Mouse (Mus musculus) adrenal gland, postnatal 14 days (tissue): ENCODE results near the gene Lpgat1. TPM values are rescaled to one million over a fixed set of nuclear protein-coding genes. Genes with fewer than 3 reads are reported as not detected.

Experiments
- DNase-seq: peaks from one replicate; pipeline ENCODE4 v3.0.0; 2021; ENCODE audit warnings: mixed read lengths
- total RNA-seq: library from RNA; stranded (reverse); gene quantifications from 2 replicates; pipeline ENCODE4 v1.2.3, GENCODE M21; 2021

Lpgat1 gene
- total RNA-seq, 1 experiment from 2014 or later, result 59.3 TPM

DNA sequence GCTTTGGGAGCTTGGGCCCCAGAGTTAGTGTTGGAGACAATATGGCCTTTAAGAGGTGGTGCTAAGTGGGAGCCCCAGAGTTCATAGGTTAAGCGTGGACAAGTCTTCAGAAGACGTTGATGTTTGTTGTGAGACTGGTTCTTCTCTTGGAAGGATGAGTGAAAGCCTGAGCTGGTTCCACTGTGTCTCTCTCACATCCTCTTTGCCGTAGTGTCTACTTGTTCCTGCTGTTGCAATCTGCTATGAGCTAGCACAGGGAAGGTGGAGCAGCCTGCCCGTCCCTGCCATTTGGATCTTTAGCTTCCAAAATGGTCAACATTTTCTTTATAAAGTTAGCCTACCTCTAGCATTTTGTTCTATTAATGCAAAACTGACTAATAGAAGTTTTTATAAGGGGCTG, 16.2 kb downstream of the Lpgat1 start:
- no peak for DNase-seq

DNA sequence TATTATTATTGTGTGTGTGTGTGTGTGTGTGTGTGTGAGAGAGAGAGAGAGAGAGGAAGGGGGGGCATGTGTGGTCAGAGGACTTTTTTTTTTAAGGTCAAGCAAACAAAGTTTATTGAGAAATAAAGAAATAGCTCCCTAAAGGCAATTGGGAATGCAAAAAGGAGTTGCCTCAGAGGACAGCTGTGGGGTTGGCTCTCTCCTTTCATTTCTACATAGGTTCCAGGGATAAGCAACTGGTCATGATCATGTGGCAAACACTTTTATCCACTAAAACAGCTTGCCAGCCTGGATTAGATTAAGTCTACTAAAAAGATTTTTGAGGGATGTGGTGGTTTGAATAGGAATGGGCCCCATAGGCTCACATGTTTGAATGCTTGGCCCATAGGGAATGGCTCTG, 18.8 kb downstream of the Lpgat1 start:
- peak; percentile 13 for DNase-seq

DNA sequence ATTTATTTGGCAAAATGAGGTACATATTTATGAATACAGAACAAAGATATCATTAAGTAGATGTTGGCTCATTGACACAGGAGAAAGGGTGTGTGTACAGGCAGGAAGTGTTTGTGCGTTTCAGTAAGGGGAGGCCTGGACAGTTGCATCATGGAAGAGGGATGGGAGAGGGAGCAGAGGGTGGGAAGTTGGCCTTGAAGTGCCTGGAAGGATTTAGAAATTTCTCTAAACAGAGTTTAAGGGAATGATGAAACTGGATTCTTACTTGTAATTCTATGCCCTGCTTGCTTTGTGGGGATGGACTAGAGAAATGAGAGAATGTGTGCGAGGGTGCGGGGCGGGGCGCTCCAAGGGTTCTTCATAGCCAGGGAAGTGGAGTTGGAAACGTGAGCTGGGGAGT, 20.2 kb downstream of the Lpgat1 start:
- peak; percentile 44 for DNase-seq

DNA sequence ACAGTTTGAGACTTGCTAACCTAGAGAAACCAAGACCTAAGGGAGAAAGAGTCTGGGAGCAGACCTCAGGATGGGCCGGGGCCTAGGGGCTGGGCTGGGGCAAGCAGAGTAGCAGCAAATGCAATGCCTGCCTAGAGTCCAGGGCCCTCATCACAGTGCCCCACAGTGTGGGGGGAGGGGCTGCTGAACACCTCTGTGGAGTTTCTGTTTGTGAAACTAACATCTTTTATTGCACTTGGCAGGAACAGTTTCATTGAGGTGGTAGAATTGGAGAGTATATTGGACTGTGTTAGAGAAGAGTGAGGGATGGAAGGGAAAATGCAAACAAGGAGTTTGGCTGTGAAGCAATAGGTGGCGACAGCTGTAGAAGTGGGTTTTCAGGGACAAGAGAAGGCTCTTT, 21.1 kb downstream of the Lpgat1 start:
- DNase-seq, result no peak

DNA sequence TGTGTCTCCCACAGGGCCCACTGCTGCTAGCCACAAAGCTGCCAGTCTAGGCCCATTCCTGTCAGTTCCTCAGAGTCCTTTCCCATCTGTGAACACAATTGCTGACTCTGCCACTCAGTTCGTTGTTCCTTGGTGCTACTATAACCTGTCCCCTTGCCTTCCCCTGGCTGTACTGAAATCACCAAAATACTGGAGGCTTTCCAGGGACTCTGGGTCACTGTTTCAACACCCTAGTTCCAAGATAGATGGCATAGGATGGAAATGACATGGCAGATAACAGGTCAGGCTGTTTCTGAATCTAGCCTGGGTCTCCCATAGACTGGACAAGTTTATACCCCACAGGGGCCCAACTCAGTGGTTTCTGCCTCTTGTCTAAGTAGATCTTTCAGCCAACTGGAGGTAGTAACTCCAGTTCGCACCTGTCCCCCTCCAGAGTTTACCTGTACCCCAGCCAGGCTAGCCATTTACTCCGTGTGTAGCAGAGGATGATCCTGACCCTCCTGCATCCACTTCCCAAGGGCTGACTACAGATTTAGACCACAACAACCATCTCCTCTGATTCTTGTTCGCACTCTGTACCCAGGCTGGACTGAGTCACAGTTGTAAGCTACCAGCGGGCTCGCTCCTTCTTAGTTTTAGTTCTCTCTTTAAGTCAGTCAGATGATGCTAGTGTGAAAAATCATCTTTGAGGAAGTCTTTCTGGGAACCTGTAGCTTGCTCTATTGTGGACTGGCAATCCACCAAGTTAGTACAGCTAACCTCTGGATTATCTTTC, 23.1 kb downstream of the Lpgat1 start:
- peak; percentile 28 for DNase-seq

DNA sequence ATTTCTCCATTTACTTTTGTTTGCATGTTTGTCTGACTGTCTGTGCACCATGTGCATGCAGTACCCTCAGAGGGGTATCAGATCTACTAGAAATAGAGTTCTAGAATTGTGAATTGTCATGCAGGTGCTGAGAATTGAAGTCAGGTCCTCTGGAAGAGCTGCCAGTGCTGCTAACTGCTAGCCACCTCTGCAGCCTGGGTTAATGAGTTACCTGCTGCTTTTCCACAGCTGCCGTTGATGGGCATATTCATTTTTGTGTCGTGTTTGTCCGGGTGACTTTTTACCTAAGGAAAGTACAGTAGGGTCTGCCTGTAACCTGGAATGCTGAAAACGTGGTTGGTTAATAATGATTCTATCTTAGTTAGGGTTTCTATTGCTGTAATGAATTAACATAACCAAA, 24.0 kb downstream of the Lpgat1 start:
- no peak for DNase-seq

DNA sequence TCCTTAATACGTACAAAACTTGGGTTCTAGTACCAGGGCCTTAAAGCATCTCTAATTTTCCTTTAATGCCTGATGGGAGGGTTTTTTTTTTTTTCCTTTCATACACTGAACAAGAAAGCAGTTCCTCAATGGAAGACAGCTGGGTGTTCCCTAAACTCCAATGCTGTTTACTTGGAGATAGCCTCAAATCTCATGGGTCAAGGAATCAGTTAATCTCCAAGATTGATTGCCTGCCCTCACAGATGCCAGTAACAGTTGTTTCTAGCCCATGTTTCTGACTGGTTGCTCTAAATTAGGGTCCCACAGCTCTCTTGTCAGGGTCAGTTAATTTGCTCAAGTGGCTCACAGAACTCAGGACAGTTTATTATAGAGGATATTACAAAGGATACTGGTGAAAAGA, 30.8 kb downstream of the Lpgat1 start:
- DNase-seq, result no peak

DNA sequence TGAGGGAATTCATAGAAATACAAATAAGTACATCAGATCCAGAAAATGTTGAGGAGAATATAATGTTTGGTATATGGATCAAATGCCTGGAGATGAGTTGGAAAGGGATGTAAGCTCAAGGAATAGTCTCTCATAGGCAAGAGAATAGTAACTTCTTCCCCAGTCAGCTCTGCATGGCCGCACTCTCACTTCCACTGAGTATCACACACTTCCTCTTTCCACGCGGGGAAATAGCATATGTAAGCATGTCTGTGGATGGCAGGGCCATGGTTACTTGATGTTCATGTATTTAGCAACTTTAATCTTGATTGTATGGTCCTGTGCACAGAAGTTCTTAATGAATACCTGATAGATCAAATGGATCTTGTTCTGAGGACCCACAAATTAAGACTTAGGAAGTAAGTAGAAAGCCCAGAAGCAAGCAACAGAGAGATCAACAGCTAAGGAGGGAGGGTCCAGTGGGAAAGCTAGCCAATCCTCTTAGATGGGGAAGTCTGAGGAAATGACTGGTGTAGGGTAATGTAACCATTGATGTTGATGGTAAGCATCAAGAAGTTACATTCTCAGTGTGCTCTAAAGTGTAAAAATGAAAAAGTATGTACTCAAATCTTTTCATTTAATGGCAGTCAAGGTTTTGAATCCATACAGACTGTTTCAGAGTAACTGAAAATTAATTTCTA, 39.0 kb downstream of the Lpgat1 start:
- DNase-seq, result no peak

DNA sequence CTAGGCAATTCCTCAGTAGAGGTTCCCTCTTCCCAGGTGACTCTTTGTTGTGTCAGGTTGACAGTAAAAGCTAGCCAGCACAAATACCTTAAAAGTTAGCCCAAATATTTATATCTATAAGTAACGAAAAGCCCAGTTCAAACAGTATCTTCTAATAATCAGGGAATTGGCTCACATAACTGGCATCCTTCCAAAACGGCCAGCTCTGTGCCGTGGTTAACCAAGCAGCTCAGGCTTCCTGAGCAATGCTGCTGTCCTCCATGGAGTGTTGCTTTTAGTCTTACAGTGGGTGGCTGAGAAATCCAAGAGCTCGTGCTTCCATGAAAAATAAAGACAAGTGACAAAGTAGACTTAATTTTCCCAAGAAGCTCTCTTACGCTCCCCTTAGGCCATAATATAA, 56.5 kb downstream of the Lpgat1 start:
- DNase-seq, result peak; percentile 24

DNA sequence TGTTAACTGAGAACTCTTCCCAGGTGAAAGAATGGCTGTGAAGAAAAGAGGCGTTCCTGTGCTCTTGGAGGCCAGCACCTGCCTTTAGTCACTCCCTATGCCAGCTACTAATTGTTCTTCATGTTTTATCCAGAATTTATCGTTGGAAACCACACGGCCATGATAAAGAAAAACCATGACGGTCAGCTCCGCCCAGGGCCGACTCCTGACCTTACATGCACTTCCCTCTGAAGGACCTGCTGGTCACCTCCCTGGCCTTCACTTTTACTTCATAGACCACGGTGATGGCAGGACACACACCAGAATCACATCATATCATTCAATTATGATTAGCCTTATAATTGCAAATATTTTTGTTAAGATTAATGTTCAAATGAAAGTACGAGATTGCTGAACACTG, 57.5 kb downstream of the Lpgat1 start:
- DNase-seq, result no peak

DNA sequence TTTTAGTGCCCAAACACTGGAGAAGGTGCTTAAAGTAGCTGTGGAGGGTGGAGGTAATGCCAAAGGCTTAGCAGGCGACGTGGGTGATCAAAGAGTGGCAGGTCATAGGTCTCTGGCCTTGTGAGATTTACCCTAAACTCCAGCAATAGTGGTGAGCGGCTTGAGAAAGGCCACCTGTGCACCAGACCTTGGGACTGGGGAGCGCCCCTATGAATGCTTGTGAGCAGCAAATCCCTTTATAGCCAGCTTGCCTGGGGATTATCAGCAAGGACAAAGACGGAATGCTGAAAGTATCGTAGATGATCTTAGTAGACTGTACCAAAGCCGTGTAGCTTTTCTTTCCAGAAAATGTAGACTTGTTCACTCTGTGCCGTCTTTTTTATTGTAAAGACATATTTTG, 59.9 kb downstream of the Lpgat1 start:
- DNase-seq, result no peak

DNA sequence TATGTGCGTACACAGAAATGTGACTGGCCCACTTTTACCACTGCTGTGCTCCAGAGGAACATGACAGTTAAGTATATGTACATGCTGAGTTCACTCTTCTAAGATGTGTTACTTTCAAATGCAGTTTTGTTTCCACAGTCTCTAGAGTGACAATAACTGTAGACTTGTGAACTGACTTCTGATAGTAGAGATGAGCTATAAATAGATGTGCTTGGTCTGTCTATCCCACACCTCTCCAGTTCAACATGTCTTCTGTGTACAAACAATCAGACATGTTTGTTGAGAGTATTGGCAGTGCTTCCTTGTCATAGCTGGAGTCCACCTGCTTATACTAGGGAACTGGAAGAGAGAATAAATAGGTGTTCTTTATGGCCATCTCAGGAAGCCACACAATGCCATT, 62.8 kb downstream of the Lpgat1 start:
- DNase-seq, result no peak

DNA sequence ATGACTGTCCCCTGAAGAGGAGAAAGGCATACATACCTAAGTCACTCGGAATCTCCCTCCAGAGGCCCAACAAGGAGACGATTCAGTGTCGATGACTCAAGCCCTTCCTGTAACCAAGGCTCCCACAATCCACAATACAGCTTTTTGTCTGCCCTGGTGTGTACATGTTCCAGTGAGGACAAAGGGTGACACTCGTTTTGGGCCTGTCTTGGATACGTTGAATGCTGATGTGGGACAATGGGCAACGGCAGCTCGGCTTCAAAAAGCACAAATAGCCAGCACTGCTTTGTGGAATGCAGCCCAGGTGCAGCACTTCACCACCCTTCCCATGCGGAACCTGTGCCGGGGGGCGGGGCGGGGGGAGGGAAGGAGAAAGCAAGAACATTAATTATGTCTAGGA, 67.5 kb downstream of the Lpgat1 start:
- DNase-seq, result no peak

DNA sequence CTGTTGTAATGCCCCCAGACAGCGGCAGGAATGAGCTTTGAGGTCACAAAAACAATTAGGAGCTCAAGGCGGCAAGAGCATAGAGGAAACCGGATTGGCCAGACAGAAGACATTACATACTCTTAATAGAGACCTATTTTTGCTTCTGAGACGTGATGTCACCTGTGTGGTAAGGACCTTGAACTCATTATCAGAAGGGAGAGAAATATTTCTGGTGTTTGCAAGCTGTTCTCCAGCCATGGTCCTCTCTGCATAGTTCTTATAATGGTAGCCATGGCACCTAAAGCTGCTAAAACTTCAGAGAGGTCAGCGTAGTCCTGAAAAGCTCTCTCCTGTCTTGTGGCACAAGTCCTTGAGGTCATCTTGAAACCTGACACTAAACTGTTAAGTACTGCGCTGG, 68.6 kb downstream of the Lpgat1 start:
- no peak for DNase-seq

DNA sequence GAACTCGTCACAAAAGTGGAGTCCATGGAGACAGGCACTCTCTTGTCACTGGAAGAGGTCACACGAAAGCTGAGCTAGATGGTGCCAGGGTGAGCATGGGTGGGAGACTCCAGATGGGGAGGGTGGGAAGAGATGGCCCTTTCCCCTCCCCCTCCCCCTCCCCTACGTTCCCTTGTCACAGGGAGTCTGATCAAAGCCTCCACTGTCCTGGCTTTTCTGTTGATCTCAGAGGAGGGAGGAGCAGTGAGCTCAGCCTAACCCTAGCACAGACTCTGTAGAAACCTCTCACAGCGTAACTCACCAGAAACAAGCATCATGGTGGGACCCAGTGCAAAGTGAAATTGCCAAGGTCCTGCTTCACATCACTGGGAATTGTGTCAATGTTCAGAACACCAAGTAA, 69.7 kb downstream of the Lpgat1 start:
- DNase-seq, result no peak

DNA sequence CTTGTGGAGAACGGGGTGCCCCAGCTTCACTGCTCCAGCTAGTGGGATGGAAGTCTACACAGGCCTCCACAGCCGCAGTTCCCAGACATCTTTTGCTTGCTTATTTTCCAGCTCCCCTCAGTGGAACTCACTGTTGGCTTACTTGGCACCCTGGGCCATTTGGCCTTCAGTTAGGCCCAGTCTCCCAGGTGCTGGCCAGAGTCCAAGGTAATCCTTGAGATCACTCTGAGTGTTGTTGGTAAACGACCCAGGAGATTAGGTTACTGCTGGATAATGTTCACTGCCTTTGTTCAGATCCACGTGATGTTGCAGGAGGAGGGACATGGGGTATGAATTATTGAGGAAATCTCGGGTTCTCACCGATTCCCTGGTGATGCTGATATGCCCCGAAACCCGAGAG, 75.4 kb downstream of the Lpgat1 start:
- peak; percentile 74 for DNase-seq

DNA sequence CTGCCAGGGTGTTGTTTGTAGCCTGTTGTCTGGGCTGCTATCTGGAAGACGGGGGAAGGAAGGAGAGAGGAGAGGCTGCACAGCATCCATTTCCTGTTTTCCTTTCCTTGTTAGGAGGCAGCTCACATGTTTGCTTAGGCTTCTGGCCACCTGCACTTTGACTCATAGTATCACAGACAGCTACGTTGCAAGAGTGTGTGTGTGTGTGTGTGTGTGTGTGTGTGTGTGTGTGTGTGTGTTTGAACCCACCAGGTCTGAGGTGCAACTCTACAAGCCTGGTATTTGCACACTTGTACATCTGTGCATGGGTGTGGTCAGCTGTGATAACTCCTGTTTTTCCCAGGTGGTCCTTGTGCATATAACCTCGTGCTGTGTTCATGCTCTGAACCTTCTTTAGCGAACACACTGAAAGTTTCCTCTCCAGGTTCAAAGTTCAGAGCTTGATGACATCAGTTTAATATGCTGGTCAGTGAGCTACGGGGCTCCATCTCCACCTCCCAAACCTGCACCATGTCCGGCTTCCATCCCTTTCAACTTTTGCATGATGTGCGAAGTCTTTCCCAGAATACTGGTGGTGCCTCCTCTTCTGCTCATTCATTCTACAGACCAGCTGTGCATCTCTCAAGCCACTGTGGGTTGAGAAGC, 76.4 kb downstream of the Lpgat1 start:
- DNase-seq, result no peak

DNA sequence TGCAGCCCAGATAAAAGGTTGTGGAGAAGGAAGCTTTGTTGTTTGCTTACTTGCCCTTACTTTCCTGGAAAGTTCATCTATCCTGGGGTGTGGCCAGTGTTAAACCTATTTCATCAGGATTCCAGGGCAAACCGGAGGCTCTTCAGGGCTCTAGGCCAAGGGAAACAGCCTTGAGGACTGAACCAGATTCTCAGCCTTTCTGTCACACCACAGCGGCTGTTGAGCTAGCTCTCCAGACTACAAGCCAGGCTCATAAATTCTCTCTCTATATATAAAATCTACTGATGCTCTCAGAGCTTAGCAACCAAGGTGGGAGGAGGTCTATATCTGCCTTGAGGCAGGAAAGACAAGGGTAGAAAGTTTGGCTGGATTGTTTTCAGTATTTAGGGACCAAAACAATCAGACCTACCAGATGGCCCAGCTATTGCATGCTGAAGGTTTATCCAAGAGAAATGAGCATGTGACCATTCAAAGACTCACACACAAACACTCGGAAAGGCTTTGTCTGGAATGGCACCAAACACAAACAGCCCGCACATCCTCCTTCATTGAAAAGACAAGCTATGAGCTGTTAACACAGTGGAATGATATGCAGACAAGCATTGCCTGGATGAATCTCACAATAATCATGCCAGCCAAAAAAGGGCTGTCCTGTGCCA, 78.7 kb downstream of the Lpgat1 start:
- DNase-seq, result no peak

DNA sequence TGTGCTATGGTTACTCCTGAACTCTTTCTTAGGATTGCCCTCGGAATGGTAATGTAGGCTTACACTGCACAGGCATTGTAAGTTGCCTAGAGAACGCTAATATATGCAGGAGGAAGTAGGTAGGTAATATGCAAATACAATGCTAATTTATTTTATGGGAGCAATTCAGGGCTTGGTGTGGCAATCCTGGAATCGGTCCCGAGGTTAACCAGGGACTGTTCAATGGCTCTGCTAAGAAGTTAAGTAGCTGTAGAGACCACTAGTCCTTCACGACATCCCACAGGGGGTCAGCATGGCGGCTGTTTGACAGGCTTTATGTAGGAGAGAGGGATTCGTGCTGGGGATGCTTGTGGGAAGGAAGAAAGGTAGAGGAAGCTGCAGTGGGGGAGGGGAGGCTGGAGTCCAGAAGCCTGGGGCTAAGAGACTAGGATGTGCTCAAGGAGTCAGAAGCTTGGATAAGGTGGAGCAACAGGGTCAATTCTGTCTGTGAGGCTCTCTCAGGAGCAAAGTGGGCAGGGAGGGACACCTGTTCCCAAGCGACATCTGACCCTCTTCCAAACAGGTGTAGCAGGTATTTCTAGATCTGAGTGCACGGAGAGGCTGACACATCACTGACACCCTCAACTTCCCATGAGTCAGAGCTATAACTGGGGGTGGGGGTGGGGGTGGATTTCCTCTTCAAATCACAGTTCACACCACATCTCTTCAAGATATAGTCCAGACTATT, 84.6 kb downstream of the Lpgat1 start:
- DNase-seq, result no peak

DNA sequence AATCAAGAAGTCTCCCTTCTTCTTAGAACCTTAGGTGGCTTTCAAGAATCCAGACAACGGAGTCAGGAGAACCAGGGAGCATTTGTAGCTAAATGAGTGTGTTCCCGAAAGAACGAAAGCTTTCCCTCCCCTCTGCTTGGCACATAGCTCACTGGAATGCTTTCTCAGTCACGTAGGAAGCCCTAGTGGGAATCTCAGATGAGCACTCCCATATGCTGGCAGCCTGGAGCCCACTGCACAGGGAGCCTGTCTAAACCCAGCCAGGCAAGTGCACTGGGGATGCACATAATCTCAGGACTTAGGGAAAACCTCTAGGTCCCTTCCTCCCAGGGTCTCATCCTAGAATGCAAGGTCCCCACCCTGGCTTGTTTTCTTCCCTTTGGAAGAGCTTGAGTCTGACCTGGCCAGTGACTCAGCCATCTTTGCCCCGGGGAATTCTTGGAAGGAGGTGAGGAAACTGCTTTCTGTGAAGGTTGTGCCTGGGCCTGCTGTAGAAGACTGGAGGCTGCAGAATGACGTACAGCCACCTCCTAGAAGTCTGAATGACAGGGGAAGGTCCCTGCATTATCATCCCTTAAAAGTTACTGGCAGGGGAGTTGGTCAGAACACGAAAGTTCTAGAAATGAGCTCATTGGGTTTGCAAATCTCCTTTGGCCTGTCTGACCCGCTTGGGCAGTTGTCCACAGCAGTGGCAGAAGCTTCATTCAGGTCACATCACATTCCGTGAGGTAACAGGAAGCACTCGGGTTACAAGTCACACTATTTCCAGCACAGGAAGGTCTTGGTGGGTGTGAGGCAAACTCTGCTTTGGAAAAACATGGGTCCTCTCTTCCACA, 85.4 kb downstream of the Lpgat1 start:
- DNase-seq, result peak; percentile 34

DNA sequence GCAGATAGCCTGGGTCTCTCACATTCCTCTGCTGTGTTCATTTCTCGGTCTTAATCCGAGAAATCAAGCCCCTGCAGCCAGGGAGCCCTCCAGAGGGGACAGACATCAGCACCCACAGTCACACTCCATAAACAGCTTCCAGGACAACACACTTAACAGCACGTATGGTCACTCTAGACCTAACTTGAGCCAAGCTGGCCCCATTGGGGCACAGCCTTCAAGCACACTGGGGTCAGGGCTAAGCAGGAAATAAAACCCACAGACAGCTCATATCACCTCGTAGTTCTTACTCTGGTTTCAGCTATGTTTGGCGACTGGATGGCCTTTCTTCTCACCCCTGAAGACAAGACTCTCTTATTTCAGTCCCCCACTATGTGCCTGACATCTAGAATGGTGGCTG, 87.1 kb downstream of the Lpgat1 start:
- DNase-seq, result no peak
